Mouse (Mus musculus) embryonic facial prominence, embryonic 10.5 days (tissue): ENCODE data around the gene Atpif1. TPM values are rescaled to one million over a fixed set of nuclear protein-coding genes. Genes with fewer than 3 reads are reported as not detected.

Experiments used
- DNase-seq: peaks from one replicate; pipeline ENCODE4 v3.0.0-alpha.2; 2017; ENCODE audit warnings: low spot score
- H3K27ac ChIP-seq: fragments of 300-500 bp; sonication (generic); replicated peaks from 2 replicates; pipeline ENCODE4 v1.5.1; 2016; ENCODE audit warnings: mild to moderate bottlenecking
- H3K27me3 ChIP-seq: fragments of 300-500 bp; sonication (generic); replicated peaks from 2 replicates; pipeline ENCODE4 v1.6.1; 2016; ENCODE audit warnings: low read depth, mild to moderate bottlenecking; ENCODE audit not compliant: poor library complexity, severe bottlenecking
- H3K36me3 ChIP-seq: fragments of 300-500 bp; sonication (generic); replicated peaks from 2 replicates; pipeline ENCODE4 v1.6.1; 2016; ENCODE audit warnings: mild to moderate bottlenecking, moderate library complexity
- H3K4me1 ChIP-seq: fragments of 300-500 bp; sonication (generic); 2 replicates; pipeline ENCODE4 v1.6.1; 2016
- H3K4me3 ChIP-seq: fragments of 300-500 bp; sonication (generic); 2 replicates; pipeline ENCODE4 v1.5.1; 2016; ENCODE audit warnings: mild to moderate bottlenecking, moderate library complexity
- H3K9me3 ChIP-seq: fragments of 300-500 bp; sonication (generic); 2 replicates; pipeline ENCODE4 v1.6.1; 2016; ENCODE audit warnings: mild to moderate bottlenecking
- WGBS: fragments of 180-500 bp; shearing (Covaris S2); methylation state at CpG from one replicate; pipeline ENCODE4 v1.1.7; 2016; 5-methylcytosine and 5-hydroxymethylcytosine counted together
- polyA plus RNA-seq: library from polyadenylated mRNA; unstranded; fragments of >200 nt; fragmentation: Nextera tagmentation; extraction: Ambion mirVana; gene quantifications from 2 replicates; pipeline ENCODE4 v1.2.1, GENCODE M21; 2016

Gene Atpif1
- polyA plus RNA-seq, 1 experiment from 2014 or later = 1,074 TPM

GRCm38 (mm10) chr4:132505034-132505738 lies 28.3 kb downstream of the Atpif1 start:
- WGBS = 58% methylated on average over 6 of the region's 6 CpGs
- DNase-seq = no peak
- H3K36me3 ChIP-seq = 0 out of 2 replicates have a peak, but pooled peaks cover 11% of the 10 kb centered on the region

DNA sequence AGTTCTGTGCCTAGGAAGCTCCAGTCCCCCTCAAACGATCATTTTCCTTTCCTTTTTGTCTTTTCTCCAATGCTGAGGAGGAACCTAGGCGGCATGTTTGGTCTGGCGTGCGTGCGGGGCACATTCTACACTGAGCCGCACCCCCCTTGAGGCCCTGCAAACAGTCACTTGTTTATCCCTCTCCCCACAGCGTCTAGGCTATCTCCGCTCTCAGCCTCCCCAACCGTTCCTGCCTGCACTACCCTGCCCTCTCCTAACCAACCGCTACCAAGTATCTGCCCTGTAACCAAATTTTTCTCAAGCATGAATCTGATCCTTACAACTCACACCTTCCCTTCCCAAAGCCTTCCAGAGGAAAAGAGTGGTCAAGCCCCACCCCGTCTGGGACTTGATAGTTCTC lies 30.1 kb downstream of the Atpif1 start:
- H3K36me3 ChIP-seq = peaks cover 26% of the 10 kb centered on the region
- peaks cover 22% of the 10 kb centered on the region for H3K4me1 ChIP-seq
- H3K4me3 ChIP-seq = no peak overlapping the region
- H3K9me3 ChIP-seq = no peaks in the 10 kb centered on the region
- 84% methylated on average over 11 of the region's 11 CpGs for WGBS
- H3K27ac ChIP-seq = no peak overlapping the region
- no peaks in the 10 kb centered on the region for H3K27me3 ChIP-seq
- DNase-seq = no peak

More at GRCm38 (mm10) chr4:132505034-132505738, 28.3 kb downstream of the Atpif1 start:
- H3K4me1 ChIP-seq = peaks cover 38% of the 10 kb centered on the region
- H3K9me3 ChIP-seq = no peaks in the 10 kb centered on the region
- no peak overlapping the region for H3K4me3 ChIP-seq
- no peaks in the 10 kb centered on the region for H3K27me3 ChIP-seq
- H3K27ac ChIP-seq = no peak overlapping the region

- H3K4me3 ChIP-seq = no peak overlapping the region
- H3K36me3 ChIP-seq = peaks cover 43% of the 10 kb centered on the region
- peaks cover 12% of the 10 kb centered on the region for H3K4me1 ChIP-seq
- no peaks in the 10 kb centered on the region for H3K27me3 ChIP-seq
- H3K9me3 ChIP-seq = no peaks in the 10 kb centered on the region
- 97% methylated on average over 6 of the region's 6 CpGs for WGBS
- H3K27ac ChIP-seq = no peak overlapping the region
- DNase-seq = no peak
These were observed 31.8 kb downstream of the Atpif1 start for GRCm38 (mm10) chr4:132501639-132502038.

GRCm38 (mm10) chr4:132494271-132494918 lies 39.1 kb downstream of the Atpif1 start:
- Histone ChIP-seq H3K27ac (no peak overlapping the region), H3K27me3 (no peaks in the 10 kb centered on the region), H3K4me3 (no peak overlapping the region), H3K36me3 (peaks cover 72% of the 10 kb centered on the region), H3K4me1 (peaks cover 13% of the 10 kb centered on the region), H3K9me3 (no peaks in the 10 kb centered on the region)
- WGBS = 93% methylated on average over 20 of the region's 20 CpGs
- no peak for DNase-seq

GRCm38 (mm10) chr4:132492178-132493060 lies 41.0 kb downstream of the Atpif1 start:
- peaks cover 52% of the 10 kb centered on the region for H3K36me3 ChIP-seq
- H3K9me3 ChIP-seq = no peaks in the 10 kb centered on the region
- H3K27me3 ChIP-seq = no peaks in the 10 kb centered on the region
- no peak overlapping the region for H3K27ac ChIP-seq
- 80% methylated on average over 10 of the region's 10 CpGs for WGBS
- no peak for DNase-seq
- peaks cover 13% of the 10 kb centered on the region for H3K4me1 ChIP-seq
- H3K4me3 ChIP-seq = no peak overlapping the region

DNA sequence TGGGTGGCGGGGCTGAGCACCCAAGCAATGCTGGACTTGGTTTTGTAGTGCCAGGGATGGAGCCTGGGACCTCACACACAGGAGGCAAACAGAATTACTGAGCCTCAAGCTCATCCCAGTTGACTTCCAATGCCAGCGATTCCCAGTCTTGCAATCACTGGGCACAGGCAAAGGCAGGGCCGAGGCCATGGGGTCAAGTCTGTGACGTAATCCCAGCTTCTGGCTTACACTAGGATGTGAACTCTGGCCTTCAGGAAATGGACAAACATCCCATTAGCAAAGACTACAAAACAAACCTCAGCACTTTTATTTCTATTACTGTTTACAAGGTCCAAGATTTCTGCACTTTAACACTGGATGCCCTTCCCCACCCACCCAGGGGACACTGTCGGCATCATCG lies 41.7 kb downstream of the Atpif1 start:
- Histone ChIP-seq H3K36me3 (peaks cover 45% of the 10 kb centered on the region), H3K27ac (no peak overlapping the region), H3K27me3 (no peaks in the 10 kb centered on the region), H3K4me3 (no peak overlapping the region), H3K4me1 (peaks cover 13% of the 10 kb centered on the region), H3K9me3 (no peaks in the 10 kb centered on the region)
- 86% methylated on average over 6 of the region's 6 CpGs for whole genome bisulfite sequencing
- no peak for DNase-seq

DNA sequence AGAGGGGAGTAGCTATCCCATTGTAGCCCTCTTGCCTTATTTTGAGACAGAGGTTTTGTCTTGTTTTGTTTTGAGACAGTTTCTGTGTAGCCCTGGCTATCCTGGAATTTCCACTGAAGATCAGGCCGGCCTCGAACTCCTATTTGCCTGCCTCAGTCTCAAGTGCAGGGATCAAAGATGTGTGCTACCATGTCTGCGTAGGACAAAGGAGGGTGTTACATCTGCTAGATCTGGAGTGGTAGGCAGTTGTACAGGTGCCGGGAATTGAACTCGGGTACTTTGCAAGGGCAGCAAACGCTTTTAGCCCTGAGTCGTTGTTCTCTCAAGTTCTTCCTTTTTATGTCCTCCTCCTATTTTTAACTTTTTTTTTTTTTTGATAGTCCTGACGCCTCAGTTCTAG lies 42.4 kb downstream of the Atpif1 start:
- 93% methylated on average over 8 of the region's 8 CpGs for WGBS

DNA sequence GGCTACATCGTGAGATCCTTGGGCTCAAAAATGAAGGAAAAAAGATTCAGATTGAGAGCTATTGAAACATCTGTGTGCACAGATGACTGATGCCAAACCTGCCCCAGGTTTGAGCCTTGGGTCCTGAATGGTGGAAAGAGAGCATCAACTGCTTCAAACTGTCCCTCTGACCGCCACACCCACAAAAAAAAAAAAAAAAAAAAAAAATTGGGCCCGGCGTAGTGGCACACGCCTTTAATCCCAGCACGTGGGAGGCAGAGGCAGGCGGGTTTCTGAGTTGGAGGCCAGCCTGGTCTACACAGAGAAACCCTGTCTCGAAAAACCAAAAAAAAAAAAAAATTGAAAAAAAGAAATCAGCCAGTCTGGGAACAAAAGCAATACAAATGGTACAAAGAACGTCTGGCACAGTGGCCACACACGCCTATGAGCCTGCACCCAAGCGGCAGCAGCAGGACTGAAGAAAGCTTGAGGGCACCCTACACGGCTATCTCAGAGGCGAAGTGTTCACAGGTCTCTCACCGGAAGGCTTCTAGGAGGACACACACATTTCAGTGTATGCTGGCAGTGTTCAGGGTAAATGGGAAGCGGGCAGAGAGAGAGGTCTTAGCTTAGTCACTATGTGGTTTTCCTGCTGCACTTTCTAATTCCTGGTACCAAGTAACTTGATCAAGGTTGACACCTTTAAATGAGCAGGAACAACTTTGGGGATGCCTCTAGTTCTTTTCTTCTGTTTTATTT lies 43.0 kb downstream of the Atpif1 start:
- WGBS = 92% methylated on average over 15 of the region's 15 CpGs
- peaks cover 35% of the 10 kb centered on the region for H3K36me3 ChIP-seq
- no peak overlapping the region for H3K4me3 ChIP-seq
- no peaks in the 10 kb centered on the region for H3K9me3 ChIP-seq
- no peak overlapping the region for H3K27ac ChIP-seq
- DNase-seq = no peak
- H3K27me3 ChIP-seq = no peaks in the 10 kb centered on the region
- H3K4me1 ChIP-seq = peaks cover 13% of the 10 kb centered on the region

More for the DNA sequence above, 42.4 kb downstream of the Atpif1 start:
- Histone ChIP-seq H3K27me3 (no peaks in the 10 kb centered on the region), H3K27ac (no peak overlapping the region), H3K9me3 (no peaks in the 10 kb centered on the region), H3K4me3 (no peak overlapping the region), H3K4me1 (peaks cover 13% of the 10 kb centered on the region), H3K36me3 (peaks cover 40% of the 10 kb centered on the region)
- DNase-seq = no peak

DNA sequence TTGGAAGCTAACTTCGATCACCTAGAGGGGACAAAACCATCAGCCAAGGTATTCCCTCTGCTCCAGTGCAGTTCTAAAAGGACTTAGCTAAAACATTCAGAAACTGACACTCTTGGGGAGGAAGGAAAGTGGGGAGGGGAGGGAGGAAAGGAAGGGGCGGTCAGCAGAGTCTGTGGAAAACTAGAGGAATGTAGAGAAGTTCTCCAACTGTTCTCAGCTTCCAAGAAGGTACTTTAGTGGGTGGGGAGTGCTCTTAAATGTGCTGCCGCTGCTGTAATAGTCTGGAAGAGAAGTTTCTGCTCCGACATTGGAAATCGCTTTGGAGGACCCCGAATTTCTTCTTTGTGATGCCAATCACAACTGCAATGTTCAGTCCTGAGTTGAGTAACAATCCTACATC lies 44.5 kb downstream of the Atpif1 start:
- Histone ChIP-seq H3K27ac (no peak overlapping the region), H3K27me3 (no peaks in the 10 kb centered on the region), H3K36me3 (peaks cover 25% of the 10 kb centered on the region), H3K9me3 (no peaks in the 10 kb centered on the region), H3K4me1 (peaks cover 13% of the 10 kb centered on the region), H3K4me3 (no peak overlapping the region)
- DNase-seq = no peak
- WGBS = 80% methylated on average over 6 of the region's 6 CpGs

- Histone ChIP-seq H3K27me3 (no peaks in the 10 kb centered on the region), H3K4me3 (no peak overlapping the region), H3K4me1 (peaks cover 13% of the 10 kb centered on the region), H3K36me3 (peaks cover 20% of the 10 kb centered on the region), H3K27ac (no peak overlapping the region), H3K9me3 (no peaks in the 10 kb centered on the region)
- 81% methylated on average over 3 of the region's 3 CpGs for WGBS
- no peak for DNase-seq
These were observed 44.9 kb downstream of the Atpif1 start for GRCm38 (mm10) chr4:132488521-132488920.

GRCm38 (mm10) chr4:132484820-132485219 lies 48.6 kb downstream of the Atpif1 start:
- H3K4me3 ChIP-seq = no peak overlapping the region
- no peak overlapping the region for H3K27ac ChIP-seq
- no peaks in the 10 kb centered on the region for H3K9me3 ChIP-seq
- DNase-seq = no peak
- 72% methylated on average over 5 of the region's 5 CpGs for WGBS
- H3K27me3 ChIP-seq = no peaks in the 10 kb centered on the region
- H3K4me1 ChIP-seq = peaks cover 5% of the 10 kb centered on the region; the same call in 1 of the 2 replicates
- no peaks in the 10 kb centered on the region for H3K36me3 ChIP-seq

- Histone ChIP-seq H3K9me3 (no peaks in the 10 kb centered on the region), H3K4me3 (no peak overlapping the region), H3K27ac (no peak overlapping the region), H3K4me1 (peaks cover 5% of the 10 kb centered on the region; the same call in 1 of the 2 replicates), H3K36me3 (no peaks in the 10 kb centered on the region), H3K27me3 (no peaks in the 10 kb centered on the region)
- no peak for DNase-seq
- WGBS = 80% methylated on average over 4 of the region's 4 CpGs
These were observed 49.2 kb downstream of the Atpif1 start for GRCm38 (mm10) chr4:132484231-132484630.
